Mouse (Mus musculus): ENCODE measurements around the gene Sptbn4.

The Sptbn4 gene

DNA sequence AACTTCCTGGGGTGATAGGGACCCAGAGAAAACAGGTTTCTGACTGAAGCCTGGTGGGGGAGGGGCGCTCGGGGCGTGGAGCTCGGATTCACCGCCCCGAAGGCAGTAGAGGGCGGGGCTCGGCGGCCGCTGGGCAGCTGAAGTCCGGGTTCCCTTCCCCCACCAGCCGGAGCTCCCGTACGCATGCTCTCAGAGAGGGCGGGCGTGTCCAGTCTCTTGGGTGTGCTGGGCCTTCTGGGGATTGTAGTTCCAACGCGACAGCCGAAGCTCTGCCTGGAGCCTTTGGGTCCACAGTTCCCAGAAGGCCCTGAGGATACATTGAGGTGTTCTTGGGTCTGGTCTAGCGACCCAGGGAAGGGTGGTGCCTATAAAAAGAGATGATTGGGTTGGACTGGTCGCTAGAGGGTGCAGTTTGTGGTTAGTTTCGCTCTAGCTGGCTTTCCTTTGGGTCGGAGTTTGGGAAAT lies 27.0 kb upstream of the Sptbn4 start:
- DNase-seq (ENCODE audit: low spot score) = peak; percentile 99

- no peak for DNase-seq (ENCODE audit: low spot score)
Observed at GRCm38 (mm10) chr7:27473835-27474489, 26.5 kb upstream of the Sptbn4 start.

GRCm38 (mm10) chr7:27473156-27473834 lies 25.8 kb upstream of the Sptbn4 start, which contains the start of gene Sertad3:
Gene Sertad3, plus strand, starts transcription at chr7:27473768.
- peak; percentile 99 for DNase-seq (ENCODE audit: low spot score)

DNA sequence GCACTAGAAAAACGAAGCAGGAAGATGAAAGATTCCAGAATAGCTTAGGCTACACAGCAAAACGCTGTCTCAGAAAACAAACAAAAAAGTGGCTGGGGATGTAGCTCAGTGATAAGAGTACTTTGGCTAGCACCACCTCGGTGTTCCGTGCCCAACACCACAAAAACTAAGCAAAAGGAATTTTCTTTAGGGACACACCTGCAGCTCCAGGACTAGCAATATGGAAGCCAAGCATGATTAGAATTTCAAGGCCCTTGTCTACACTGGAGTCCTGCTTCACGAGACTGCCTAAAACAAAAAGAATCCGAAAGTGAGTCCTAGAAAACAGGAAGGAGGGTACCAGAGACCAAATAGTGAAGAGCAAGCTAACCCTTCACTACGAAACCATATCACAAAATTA lies 25.1 kb upstream of the Sptbn4 start:
- peak; percentile 36 for DNase-seq (ENCODE audit: low spot score)

GRCm38 (mm10) chr7:27471390-27472120 lies 24.1 kb upstream of the Sptbn4 start:
- no peak for DNase-seq (ENCODE audit: low spot score)

GRCm38 (mm10) chr7:27467648-27468047 lies 20.2 kb upstream of the Sptbn4 start:
- DNase-seq (ENCODE audit: low spot score) = no peak

- DNase-seq (ENCODE audit: low spot score) = no peak
Observed at GRCm38 (mm10) chr7:27460477-27460876, 13.0 kb upstream of the Sptbn4 start.

GRCm38 (mm10) chr7:27459640-27460039 lies 12.2 kb upstream of the Sptbn4 start:
- DNase-seq (ENCODE audit: low spot score) = no peak

GRCm38 (mm10) chr7:27458614-27459013 lies 11.1 kb upstream of the Sptbn4 start:
- DNase-seq (ENCODE audit: low spot score) = no peak

DNA sequence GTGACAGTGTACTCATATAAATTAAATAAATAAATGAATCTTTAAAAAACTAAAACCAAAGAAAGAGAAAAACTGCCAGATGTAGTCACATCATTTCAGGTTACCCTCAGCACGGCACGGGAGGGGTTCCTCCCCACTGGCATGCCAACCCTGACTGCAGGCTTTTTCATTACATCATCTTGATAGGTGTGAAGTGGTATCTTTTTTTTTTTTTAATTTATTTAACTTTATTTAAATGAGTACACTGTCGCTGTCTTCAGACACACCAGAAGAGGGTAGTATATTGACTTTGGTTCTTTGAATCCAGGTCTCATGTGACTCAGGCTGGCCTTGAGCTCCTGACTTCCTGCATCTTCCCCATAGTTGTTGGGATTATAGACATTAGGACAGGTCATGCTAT lies 7.8 kb upstream of the Sptbn4 start:
- DNase-seq (ENCODE audit: low spot score) = no peak

DNA sequence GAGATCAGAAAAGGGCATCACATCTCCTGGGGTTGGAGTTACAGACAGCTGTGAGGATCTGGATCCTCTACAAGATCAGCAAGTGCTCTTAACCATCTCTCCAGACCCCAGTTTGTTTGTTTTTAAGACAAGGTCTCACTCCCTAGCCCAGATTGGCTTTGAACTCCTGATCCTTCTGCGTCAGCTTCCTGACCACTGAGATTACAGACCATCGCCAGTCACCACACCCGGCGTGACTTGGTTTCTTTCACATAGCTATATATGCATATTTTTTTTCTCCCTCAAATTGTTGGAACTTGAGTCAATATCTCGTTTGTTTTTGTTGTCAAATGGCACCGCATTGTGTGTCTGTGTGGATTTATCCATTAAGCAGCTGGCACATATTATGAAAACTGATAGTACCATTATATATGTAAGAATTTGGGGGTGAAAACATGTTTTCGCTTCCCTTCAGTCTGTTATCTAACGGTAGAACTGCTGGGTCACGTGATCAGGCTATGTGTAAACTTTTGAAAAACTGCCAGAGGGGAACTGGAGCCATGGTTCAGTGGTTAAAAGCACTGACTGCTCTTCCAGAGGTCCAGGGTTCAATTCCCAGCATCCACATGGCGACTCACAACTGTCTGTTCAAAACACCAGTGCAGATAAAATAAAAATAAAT lies 7.1 kb upstream of the Sptbn4 start:
- no peak for DNase-seq (ENCODE audit: low spot score)

DNA sequence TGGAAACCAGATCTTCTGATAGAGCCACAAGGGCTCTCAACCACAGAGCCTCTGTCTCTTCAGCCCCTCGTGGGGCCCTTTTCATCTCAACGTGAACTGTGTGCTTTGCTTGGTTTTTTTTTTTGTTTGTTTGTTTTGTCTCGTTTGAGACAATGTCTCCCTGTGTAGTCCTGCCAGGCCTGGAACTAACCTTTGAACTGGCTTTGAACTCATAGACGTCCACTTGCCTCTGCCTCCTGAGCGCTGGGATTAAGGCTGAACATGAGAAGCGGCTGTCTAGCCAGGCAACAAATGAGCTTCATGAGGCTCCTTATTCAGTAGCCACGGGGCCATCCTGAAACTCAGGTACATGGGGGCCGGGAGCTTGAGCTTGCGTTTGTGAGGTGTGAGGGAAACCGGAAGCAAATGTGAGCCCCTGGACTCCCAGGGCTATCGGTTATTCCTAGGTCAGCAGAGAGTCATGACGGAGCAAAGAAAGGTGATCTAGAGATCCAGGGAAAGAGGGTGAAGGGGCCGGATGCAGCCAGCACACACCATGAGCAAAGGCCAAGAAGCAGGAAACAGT lies 4.8 kb upstream of the Sptbn4 start:
- DNase-seq (ENCODE audit: low spot score) = no peak

DNA sequence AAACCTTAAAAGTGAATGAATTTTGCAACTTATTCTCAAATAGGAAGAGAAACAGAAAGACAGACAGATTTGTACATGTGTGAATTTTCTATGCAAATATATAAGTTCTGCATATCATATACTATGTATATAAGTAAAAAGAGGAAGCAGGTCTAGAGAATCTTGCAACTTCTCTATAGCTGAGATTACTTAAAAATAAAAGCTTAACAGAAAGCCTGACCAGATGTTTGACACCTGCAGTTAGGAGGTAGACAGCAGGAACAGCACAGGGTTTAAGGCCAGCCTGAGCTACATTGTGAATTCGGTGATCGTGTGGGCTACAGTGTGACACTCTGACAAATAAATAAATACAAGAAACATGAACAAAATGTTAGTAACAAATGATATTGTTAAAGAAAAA lies 3.9 kb upstream of the Sptbn4 start:
- DNase-seq (ENCODE audit: low spot score) = no peak

- peak; percentile 79 for DNase-seq (ENCODE audit: low spot score)
Observed at GRCm38 (mm10) chr7:27449256-27449862, 1.9 kb upstream of the Sptbn4 start.

DNA sequence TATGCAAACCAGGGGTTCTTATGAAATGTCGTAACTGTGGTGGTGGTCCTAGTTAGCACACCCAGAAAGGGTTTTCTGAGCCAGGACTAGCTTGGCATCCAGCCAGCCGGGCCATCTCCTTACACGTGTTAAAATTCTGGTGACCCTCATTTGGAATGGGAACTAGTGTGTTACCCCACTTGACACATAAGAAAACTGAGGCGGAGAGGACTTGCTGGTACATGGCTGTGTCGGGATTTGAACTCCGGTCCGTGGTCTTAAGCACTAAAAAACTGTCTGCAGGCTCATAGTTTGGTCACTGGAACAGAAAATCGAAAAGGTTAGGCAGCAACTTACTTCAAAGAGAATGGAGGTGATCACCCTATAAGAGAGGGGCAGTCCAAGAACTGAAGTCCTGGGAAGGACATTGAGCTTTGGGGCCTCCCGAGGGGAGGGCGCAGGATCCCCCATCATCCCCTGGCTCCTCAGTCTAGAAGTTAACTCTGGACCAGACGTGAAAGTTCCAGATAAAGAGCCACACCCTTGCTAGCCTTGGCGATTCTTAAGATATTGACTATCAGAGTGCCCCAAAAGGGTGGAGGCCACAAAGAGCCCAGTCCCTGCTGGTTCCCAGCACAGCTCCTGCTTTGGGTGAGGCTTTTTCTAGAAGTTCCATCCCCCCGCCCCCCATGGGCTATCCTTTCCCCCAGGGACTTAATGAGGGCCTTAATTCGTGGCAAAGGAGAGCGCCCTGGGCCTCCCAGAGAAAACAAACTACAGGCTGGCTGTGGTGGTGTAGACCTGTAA lies 1.1 kb upstream of the Sptbn4 start:
- no peak for DNase-seq (ENCODE audit: low spot score)

DNA sequence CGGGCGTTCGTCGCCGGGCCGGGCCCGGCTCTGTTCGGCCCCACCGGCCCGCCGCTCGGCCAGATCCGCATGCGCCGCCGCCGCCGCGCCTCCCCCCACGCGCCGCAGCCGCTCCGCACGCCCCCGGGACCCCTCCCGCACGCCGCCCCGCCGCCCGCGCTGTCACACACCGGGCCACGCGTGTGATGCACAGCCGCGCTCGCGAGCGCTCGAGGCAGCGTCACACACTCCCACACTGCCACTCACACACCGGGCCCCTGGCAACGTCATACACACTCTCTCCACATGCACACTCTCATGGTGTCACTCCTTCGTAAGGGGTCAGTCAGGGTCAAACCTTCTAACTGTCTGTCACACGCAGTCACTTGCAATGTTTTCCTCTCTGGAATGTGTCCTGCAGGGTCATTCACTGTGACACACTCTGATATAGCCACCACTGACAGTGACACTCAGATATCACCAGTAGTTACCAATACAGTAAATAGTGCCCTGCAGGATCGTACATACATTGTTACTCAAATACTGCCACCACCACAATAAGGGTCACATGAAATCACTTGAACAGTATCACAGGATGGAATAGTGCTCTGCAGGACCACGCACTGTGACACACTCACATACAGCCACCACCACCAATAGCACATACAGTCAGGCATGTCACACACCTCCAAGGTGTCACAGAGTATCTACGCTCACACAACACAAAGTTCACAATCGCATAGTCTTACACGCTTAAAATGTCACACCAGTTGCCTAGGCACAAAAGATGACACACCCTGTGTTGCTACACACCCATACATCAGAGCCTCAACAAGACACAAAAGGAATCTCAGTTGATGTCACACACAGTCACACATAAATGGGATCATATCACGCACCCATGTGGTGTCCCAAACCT lies 716 bp downstream of the Sptbn4 start:
- no peak for DNase-seq (ENCODE audit: low spot score)

- DNase-seq (ENCODE audit: low spot score) = no peak
Observed at GRCm38 (mm10) chr7:27446051-27446450, 1.4 kb downstream of the Sptbn4 start.

DNA sequence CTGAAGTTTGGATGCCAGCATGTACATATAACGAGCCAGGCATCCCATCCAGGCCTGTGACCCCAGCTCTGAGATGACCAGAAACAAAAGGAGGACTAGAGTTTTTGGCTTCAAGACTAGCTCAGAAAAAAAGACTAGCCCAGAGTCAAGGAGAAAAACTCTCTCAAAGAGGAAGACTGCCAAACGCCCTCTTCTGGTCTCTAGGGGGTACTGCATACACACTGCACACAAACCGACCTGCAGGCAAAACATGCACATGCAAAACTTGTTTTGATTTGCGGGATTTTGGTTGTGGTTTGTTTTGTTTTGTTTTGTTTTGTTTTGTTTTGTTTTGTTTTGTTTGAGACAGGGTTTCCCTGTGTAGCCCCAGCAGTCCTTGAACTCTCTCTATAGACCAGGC lies 7.5 kb downstream of the Sptbn4 start:
- DNase-seq (ENCODE audit: low spot score) = no peak

DNA sequence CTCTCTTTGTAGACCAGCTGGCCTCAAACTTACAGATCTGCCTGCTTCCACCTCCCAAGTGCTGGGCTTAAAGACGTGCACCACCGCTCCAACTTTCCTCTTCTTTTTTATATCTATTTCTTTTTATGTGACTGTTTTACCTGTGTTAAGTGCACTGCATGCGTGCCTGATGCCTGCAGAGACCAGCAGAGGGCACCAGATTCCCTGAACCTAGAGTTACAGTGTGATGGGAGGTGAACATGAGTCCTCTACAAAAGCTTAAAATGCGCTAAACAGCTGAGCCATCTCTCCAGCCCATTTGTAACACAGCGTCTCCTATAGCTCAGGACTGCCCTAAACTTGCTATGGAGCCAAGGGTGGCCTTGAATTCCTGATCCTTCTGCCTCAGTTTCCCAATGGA lies 9.9 kb downstream of the Sptbn4 start:
- DNase-seq (ENCODE audit: low spot score) = no peak

DNA sequence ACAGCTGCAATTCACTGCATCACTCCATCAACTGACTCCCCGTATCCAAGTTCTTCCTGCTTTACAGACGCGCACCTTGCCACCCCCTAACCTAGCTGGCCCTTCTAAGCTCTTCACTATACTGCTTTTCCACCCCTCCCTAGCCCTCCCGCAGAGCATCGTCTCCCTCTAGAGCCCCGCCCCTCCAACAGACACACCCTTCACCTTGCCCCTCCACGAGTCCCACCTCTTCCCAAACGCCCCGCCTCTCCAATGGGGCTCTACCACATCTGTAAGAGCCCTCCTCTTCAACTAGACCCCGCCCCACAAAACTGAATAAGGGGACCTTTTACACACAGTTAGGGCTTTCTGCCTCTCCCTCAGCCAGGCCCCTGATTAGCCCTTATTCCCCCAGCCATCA lies 13.7 kb downstream of the Sptbn4 start:
- DNase-seq (ENCODE audit: low spot score) = no peak
